Mouse (Mus musculus): ENCODE data around the gene Dnajc27.

Dnajc27 gene

GRCm38 (mm10) chr12:4133847-4134212 is 51.4 kb downstream of the Dnajc27 start:
- no peak for DNase-seq (ENCODE audit: low read depth, low spot score)
- H3K36me3 ChIP-seq (ENCODE audit: control insufficient read depth, insufficient read depth, low read length, poor library complexity, severe bottlenecking) = no peaks in the 10 kb centered on the region
- H3K27me3 ChIP-seq (ENCODE audit: control insufficient read depth, insufficient read depth, low read length, poor library complexity, severe bottlenecking) = no peaks in the 10 kb centered on the region

GRCm38 (mm10) chr12:4143179-4143578 is 60.8 kb downstream of the Dnajc27 start:
- no peaks in the 10 kb centered on the region for H3K27me3 ChIP-seq (ENCODE audit: control insufficient read depth, insufficient read depth, low read length, poor library complexity, severe bottlenecking)
- DNase-seq (ENCODE audit: low read depth, low spot score) = no peak
- no peaks in the 10 kb centered on the region for H3K36me3 ChIP-seq (ENCODE audit: control insufficient read depth, insufficient read depth, low read length, poor library complexity, severe bottlenecking)

- H3K27me3 ChIP-seq (ENCODE audit: control insufficient read depth, insufficient read depth, low read length, poor library complexity, severe bottlenecking) = no peaks in the 10 kb centered on the region
- no peak for DNase-seq (ENCODE audit: low read depth, low spot score)
- no peaks in the 10 kb centered on the region for H3K36me3 ChIP-seq (ENCODE audit: control insufficient read depth, insufficient read depth, low read length, poor library complexity, severe bottlenecking)
Observed at GRCm38 (mm10) chr12:4150936-4151335, 68.6 kb downstream of the Dnajc27 start.

- no peaks in the 10 kb centered on the region for H3K27me3 ChIP-seq (ENCODE audit: control insufficient read depth, insufficient read depth, low read length, poor library complexity, severe bottlenecking)
- H3K36me3 ChIP-seq (ENCODE audit: control insufficient read depth, insufficient read depth, low read length, poor library complexity, severe bottlenecking) = no peaks in the 10 kb centered on the region
- DNase-seq (ENCODE audit: low read depth, low spot score) = no peak
Observed at GRCm38 (mm10) chr12:4151969-4152368, 69.6 kb downstream of the Dnajc27 start.

DNA sequence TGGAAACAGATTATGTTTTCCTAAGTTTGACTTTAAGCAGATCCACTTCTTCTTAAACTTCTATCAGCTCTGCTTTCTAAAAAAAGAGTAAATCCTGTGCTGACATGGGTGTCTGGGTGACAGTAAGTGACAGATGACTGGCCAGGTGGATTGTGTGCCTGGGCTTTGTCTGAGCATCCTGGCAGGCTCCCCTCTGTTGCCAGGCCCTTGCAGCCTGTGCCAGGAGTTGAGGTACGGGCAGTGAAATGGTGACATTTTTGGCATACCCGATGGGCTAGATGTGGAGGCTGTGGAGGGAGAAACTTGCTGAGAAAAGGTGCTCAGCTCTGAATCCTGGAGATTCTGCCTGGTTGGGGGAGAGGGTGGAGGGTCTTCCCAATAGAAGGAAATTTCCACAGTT is 75.1 kb downstream of the Dnajc27 start:
- no peak for DNase-seq (ENCODE audit: low read depth, low spot score)
- Histone ChIP-seq H3K27me3 (ENCODE audit: control insufficient read depth, insufficient read depth, low read length, poor library complexity, severe bottlenecking) (no peaks in the 10 kb centered on the region), H3K36me3 (ENCODE audit: control insufficient read depth, insufficient read depth, low read length, poor library complexity, severe bottlenecking) (no peaks in the 10 kb centered on the region)

DNA sequence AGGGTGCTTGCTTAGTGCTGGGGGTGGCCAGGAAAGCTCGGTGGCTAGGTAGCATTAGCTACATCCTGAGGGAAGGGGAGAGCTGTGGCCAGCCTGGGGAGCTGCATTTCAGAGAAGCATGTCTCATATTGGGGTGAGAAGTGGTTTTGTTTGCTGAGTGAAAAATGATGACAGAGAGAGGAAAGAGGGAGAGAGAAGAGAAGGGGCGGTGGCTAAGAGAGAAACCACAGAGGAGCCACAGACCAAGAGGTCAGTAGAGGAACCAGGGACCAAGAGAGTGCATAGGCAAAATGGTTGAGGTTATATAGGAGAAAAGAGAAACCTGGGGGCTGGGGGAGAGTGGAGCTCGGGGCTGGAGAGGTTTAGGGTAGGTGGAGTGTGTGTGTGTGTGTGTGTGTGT is 75.8 kb downstream of the Dnajc27 start:
- no peak for DNase-seq (ENCODE audit: low read depth, low spot score)
- Histone ChIP-seq H3K27me3 (ENCODE audit: control insufficient read depth, insufficient read depth, low read length, poor library complexity, severe bottlenecking) (no peaks in the 10 kb centered on the region), H3K36me3 (ENCODE audit: control insufficient read depth, insufficient read depth, low read length, poor library complexity, severe bottlenecking) (no peaks in the 10 kb centered on the region)

- no peak for DNase-seq (ENCODE audit: low read depth, low spot score)
- no peaks in the 10 kb centered on the region for H3K27me3 ChIP-seq (ENCODE audit: control insufficient read depth, insufficient read depth, low read length, poor library complexity, severe bottlenecking)
- H3K36me3 ChIP-seq (ENCODE audit: control insufficient read depth, insufficient read depth, low read length, poor library complexity, severe bottlenecking) = no peaks in the 10 kb centered on the region
Observed at GRCm38 (mm10) chr12:4158868-4159632, 76.7 kb downstream of the Dnajc27 start.
